Mouse (Mus musculus): Measurements from ENCODE around the gene Aldoart2.
"Not testable (repeated sequence)": the region's sequence is repeated elsewhere in the genome, so short reads cannot be mapped to it uniquely, and the experiment has no call there.

Gene Aldoart2

DNA sequence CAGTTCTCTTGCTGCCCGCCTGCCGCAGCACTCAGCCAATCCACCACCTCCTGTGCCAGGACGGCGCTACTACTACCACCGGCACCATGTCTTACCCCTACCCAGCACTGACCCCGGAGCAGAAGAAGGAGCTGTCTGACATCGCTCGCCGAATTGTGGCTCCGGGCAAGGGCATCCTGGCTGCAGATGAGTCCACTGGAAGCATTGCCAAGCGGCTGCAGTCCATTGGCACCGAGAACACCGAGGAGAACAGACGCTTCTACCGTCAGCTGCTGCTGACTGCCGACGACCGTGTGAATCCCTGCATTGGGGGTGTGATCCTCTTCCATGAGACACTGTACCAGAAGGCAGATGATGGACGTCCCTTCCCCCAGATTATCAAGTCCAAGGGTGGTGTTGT is at the start of gene Aldoart2:
Gene Aldoart2 (plus strand): TSS at position 34 of the 400 bp plus-strand sequence.
- no peak for DNase-seq (ENCODE audit: low spot score)

DNA sequence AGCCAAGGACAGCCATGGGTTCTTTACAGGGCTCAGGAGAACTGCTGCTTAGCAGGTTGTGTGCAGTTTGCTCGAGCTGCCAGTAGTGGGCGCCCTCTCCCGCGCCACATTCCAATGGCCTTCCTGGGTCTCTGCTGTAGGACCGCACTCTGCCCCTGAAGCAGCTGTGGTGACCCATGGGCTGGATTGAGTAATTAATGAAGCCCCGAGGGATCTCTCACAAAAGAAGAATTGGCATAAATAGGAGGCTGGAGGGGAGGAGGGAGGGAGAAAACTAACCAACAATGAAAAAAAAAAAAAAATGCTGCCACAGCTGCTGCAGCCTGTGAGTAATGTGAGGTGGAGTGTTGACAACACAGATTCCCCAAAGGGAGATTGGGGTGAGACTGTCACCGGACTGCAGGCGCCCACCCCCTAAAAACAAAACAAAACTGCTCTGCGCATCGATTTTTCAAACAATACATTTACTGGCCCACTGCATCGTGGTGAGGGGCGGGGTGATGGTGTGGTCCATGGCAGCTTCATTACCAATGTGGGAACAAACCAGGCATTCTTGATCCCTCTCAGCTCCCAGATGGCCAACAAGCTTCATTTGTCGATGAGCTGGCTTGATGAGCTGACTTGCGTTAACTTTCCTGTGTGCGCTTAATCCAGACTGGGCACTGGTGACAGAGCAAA is 46.8 kb upstream of the Aldoart2 start:
- DNase-seq (ENCODE audit: low spot score), result peak; percentile 73

- DNase-seq (ENCODE audit: low spot score), result no peak
Observed at GRCm38 (mm10) chr12:55526983-55527752, 37.9 kb upstream of the Aldoart2 start.

GRCm38 (mm10) chr12:55536537-55537135 is 28.4 kb upstream of the Aldoart2 start:
- peak; percentile 51 for DNase-seq (ENCODE audit: low spot score)

- no peak for DNase-seq (ENCODE audit: low spot score)
Observed at GRCm38 (mm10) chr12:55537742-55538141, 27.3 kb upstream of the Aldoart2 start.

- no peak for DNase-seq (ENCODE audit: low spot score)
Observed at GRCm38 (mm10) chr12:55538328-55538971, 26.6 kb upstream of the Aldoart2 start.

- no peak for DNase-seq (ENCODE audit: low spot score)
Observed at GRCm38 (mm10) chr12:55539157-55539556, 25.9 kb upstream of the Aldoart2 start.

DNA sequence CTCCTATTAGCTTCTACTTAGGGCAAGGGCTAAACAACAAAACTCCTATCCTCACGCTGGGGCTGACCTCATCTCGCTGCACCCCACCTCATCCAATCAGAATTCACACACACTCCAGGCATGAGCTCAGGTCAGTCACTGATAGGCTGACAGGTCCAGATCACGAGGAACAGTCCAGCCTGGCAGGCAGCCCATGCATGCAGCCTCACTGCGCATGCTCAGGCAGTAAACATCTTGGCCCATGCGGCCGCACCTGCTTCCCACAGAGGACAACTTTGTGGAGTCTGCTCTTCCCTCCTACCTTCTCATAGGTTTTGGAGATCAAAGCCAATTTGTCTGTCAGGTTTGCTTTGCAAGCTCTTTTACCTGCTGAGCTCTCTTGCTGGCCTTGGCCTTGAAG is 10.1 kb upstream of the Aldoart2 start:
- DNase-seq (ENCODE audit: low spot score), result not testable (repeated sequence)

DNA sequence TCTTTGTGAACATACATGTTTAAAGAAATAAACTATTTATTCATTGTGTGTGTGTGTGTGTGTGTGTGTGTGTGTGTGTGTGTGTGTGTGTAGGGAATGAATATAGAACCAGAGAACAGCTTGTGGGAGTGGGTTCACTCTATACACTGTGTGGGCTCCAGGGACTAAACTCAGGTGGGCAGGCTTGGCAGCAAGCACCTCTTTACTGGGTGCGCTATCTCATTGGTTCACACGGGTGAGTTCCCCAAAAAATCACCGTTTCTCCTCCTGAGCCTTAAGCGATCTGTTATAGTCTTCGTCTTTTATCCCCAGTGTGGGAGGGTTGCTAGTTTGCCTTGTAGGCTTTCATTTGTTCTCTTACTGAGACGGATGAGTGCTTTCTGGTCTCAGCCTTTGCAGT is 7.2 kb upstream of the Aldoart2 start:
- no peak for DNase-seq (ENCODE audit: low spot score)

GRCm38 (mm10) chr12:55559184-55559855 is 5.7 kb upstream of the Aldoart2 start:
- DNase-seq (ENCODE audit: low spot score), result no peak

DNA sequence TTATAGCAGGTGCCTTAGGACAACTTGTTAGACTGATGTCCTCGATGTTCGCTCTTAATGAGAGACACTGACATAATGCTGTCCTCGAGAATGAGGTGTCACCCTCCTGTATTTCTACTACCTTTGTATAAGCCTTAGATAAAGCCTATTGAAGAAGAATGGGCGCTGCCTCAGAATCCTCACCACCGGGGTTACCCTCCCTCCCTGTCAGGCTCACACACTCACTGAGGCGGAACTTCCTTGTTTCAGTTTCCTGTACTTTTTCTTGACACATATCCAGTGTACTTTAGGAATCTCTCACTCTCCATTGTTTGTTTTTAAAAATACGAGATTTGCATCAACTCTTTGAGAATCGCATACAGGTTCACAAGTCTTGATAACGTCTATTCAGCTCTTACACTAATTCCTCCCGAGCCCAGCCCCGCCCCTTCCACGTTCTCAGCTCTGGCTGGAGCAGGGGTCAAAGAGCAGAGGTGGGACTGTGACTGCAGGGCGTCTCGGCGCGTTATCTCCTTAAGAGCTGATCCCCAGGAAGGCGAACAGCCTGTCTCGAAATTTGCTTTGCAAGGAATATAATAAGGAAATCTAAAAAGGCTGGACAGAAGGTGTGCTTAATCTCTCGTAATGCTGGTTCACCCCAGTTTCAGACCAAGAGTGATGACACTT is 4.9 kb upstream of the Aldoart2 start:
- peak; percentile 53 for DNase-seq (ENCODE audit: low spot score)

GRCm38 (mm10) chr12:55563742-55564141 is 1.3 kb upstream of the Aldoart2 start:
- no peak for DNase-seq (ENCODE audit: low spot score)

GRCm38 (mm10) chr12:55564187-55564963 is 664 bp upstream of the Aldoart2 start:
- no peak for DNase-seq (ENCODE audit: low spot score)

GRCm38 (mm10) chr12:55565867-55566266 is 828 bp downstream of the Aldoart2 start:
- DNase-seq (ENCODE audit: low spot score), result no peak

GRCm38 (mm10) chr12:55566837-55567236 is 1.8 kb downstream of the Aldoart2 start:
- no peak for DNase-seq (ENCODE audit: low spot score)

GRCm38 (mm10) chr12:55568466-55568865 is 3.4 kb downstream of the Aldoart2 start:
- no peak for DNase-seq (ENCODE audit: low spot score)

- DNase-seq (ENCODE audit: low spot score), result no peak
Observed at GRCm38 (mm10) chr12:55569676-55570075, 4.6 kb downstream of the Aldoart2 start.

GRCm38 (mm10) chr12:55570646-55571045 is 5.6 kb downstream of the Aldoart2 start:
- DNase-seq (ENCODE audit: low spot score), result no peak

DNA sequence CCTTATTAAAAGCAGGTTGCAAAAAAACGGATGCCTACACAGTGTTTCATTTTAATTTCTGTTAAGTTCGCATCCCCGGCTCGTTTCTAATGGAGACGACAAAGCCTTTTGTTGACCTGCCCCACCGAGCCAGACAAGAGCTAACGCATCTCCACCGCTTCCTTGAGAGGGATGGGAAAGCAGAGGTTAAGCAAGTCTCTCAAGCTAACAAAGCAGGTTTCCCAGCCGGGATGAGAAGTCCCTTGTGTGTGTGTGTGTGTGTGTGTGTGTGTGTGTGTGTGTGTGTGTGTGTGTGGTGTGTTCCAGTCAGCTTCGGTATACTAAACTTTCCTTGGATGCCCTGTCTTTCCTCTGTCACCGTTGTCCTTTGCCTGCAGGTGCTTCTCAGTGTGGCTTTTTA is 6.1 kb downstream of the Aldoart2 start:
- no peak for DNase-seq (ENCODE audit: low spot score)

GRCm38 (mm10) chr12:55571661-55572060 is 6.6 kb downstream of the Aldoart2 start:
- no peak for DNase-seq (ENCODE audit: low spot score)

- no peak for DNase-seq (ENCODE audit: low spot score)
Observed at GRCm38 (mm10) chr12:55573089-55573488, 8.1 kb downstream of the Aldoart2 start.
